Mouse (Mus musculus) embryo, embryonic 9.5 days (tissue): ENCODE measurements around the gene Hhip.

ENCODE experiments used
- DNase-seq: peaks from one replicate; pipeline ENCODE4 v3.0.0-alpha.2; 2017; ENCODE audit errors: extremely low spot score

Hhip gene

GRCm38 (mm10) chr8:80057198-80058174, at the start of gene Hhip:
Gene Hhip (minus strand): TSS chr8:80058006.
- DNase-seq = peak; percentile 77

- no peak for DNase-seq
Observed at GRCm38 (mm10) chr8:80087021-80087420, 29.2 kb upstream of the Hhip start.

DNA sequence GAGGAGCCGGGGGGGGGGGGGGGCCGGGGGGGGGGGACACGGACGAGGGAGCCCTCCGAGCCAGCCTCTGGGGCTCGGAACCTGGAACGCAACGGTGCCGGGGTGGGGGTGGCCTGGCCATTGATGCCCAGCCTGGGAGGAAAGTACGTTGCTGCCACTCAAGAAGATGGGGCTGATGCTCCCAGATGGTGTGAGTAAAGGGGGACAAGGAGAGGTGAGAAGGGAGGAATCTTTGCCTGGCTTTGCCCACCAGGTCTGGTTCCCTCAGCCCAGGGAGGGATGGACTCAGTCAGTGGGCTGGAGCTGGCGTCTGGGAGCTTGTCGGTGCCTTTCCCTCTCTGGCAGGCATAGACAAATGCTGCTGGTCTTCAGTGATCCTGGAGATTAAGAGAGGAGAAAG, 387 bp upstream of the Hhip start:
- DNase-seq = peak; percentile 42

DNA sequence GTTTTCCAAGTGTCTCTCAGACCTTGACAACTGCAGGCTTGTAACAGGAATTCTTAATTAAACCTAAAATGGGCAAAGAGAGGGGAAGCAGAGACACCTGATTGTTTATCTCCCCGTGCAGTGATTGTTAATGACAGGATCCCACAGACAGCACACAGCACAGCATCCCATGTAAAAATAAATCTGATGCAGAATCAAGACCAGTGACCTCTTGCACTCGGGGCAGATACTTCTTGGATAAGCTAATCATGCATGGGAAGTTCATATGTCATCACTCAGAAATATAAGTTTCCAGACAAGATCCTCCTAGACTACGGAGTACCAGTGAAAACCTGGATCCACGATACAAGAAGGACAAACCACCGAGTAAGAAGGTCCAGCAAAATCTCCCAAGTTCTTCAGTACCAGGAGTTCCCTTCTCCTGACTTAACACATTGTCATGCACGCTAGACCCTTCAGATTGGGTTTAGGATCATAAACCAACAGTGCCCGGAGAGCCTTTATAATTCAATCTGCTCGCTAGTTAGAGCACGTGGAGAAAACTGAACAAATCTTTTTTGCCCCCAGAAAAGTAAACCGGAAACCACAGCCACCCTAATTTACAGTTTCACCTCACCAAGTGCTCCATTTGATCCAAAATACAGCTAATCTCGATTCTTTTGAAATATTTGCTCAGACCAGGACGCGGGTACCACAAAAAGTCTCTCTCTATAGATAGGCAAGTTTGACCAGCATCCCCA, 1.3 kb downstream of the Hhip start:
- DNase-seq = no peak

DNA sequence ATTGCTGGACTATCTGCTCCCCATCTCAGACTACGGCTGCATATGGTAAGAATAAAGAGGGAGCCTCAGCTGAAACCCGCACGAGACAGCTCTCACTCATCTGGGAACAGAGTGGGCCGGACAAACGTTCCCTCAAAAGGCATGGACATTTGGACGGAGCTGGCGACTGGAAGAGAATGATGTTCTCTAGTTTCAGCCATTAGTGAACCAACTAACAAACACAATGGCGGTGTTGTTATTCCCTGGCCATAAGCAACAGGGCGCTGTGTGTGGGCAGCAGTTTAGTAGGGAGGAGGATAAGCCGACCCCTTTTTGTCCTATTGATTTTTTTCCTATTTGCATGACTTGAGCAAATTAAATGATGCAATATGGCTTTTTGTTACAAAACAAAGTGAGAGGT, 2.0 kb downstream of the Hhip start:
- peak; percentile 46 for DNase-seq

- DNase-seq = no peak
Observed at GRCm38 (mm10) chr8:80055094-80055493, 2.7 kb downstream of the Hhip start.

- peak; percentile 28 for DNase-seq
Observed at GRCm38 (mm10) chr8:80054216-80054615, 3.6 kb downstream of the Hhip start.

DNA sequence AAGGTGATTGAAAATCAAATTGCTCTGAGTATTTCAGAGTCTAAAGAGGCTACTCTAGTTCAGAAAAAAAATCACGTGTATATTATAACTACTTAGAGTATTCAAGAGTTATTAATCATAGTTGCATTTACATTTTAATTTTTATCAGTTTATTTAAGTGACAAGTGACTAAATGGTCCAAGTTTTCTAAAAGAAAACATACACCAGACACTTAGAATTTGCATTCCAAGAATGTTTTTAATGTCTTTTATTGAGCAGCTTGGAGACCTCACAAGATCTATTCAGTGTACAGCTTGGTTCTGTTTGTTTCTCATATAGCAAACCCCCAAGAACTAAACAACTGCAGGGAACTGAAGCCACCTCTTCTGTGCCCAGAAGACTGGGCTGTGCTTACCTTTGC, 5.0 kb downstream of the Hhip start:
- DNase-seq = no peak

DNA sequence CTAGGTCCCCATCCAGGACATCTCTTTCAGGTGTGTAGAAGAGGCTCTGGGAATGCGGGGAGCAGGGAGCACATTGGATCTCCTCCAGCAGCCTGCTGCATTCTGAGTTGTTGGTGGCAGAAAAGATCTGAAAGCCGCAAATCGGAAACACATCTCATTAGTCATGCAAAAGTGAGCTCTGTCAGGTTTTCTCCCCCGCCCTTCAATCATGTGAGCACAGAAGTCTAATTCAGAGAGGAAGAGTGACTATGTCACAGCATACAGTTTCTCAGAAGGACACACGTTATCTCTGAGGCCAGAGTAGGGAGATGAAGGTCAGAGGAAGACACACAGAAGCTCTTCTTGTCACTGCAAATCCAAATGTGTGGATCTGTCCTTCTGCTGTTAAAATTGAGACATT, 6.3 kb downstream of the Hhip start:
- DNase-seq = no peak

DNA sequence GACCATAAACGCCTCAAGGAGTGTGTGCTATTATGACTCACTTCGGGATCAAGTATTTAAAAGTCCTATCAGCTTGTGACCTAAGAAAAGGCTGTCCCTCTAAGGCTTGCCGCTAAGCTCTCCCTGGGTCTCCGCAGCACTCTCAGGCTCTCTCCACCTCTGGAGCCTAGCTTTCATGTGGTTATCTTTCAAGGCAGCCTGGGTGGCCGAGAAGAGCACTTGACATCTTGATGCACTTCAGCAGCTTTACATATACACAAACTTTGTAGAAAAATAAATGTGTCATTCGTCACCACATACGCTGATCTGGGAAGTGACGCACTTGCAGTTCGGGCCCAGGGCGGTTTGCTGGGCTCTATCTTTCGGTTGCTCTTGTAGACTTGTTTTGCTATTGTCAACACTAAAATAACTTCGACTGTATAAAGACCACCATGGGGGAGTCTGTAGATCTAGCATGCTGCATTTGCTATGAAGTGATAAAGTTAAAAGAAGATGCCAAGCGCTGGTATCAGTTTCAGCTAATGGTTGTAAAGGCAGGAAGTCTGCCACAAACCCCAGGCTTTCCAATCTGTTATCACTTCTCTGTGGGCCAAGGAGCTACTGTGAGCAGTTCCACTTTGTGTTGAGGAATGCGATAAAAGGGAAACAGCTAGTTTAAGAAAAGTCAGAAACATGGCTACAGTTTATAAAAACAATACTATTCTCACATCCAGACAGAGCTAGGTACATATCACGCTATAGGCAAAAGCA, 8.4 kb downstream of the Hhip start:
- DNase-seq = no peak

GRCm38 (mm10) chr8:80048256-80048655, 9.6 kb downstream of the Hhip start:
- no peak for DNase-seq

- DNase-seq = peak; percentile 13
Observed at GRCm38 (mm10) chr8:80037644-80038253, 20.1 kb downstream of the Hhip start.

DNA sequence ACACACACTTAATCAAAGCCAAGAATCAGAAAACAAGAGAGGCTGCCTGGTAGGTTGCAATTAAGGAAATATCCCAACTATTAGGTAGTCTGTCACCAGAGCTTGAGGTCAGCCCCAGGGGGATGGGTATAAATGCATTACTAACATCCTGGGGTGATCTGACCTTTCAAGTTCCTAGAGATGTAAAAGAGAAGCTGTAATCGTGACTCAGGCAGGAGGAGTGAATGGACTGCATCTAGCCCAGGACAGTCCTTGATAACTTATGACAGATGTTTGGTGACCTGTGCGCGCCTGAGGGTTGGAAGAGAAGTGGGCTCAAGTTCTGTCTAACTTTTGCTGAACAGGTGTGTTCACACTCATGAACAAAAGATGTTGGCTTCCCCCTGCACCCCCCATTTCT, 25.2 kb downstream of the Hhip start:
- peak; percentile 50 for DNase-seq

DNA sequence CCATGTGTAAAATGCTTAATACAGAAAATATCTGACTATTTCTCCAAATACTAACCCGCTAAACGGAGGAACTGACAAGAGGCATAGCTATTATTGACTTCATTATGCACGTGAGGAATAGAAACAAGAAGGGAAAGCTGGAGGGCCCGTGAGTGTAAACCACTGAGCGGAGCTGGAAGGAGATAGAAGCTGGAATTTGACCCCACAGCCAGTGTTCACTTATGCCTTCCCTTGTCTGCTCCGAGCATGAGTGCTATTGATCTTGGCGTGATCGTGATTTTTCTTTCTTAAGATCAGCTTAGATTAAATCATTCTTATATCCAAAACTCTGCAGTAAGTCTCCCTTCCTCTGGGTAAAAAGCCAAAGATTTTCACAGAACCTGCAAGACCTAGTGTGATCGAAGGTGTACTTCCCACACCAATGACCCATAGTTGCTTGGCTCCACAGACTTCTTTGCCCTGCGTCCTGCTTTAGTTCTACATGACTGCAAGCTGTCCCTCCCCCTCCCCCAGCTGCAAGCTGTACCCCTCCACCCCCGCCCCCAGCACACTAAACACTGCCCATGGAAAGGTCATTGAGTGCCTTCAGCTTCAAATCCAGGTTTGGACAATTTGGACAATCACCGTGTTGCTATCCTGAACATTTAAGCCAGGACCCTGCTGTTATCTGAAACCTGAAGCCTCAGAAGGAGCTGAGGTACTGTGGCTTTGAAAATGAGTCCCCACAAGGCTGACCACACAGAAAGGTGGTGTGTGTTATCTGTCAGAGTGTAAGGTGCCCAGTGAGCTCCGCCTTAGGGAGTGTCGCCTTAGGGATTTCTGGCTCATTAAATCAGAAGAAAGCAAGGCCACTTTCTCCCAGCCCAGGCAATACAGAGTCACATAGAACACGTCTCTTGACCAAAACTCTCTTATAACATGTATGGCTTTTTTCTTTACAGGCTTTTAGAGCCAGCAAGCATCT, 26.2 kb downstream of the Hhip start:
- DNase-seq = peak; percentile 39

DNA sequence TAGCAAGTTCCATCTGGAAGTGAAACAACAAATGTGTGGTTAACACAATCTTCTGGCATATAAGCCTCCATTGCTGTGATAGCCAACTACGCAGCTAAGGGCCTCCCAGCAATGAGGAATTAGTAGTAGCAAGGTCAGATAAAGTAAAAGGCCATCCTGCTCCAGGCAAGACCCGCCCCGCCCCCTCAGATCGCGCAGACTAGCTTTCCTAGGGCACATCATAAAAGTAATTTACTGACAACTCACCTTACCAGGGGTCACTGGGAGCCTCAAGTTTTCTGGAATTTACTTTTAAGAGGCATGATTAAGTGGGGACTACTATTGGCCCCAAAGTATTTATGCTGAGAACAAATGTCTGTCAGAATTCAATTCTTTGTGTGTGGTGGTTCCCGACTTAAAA, 28.2 kb downstream of the Hhip start:
- DNase-seq = no peak

DNA sequence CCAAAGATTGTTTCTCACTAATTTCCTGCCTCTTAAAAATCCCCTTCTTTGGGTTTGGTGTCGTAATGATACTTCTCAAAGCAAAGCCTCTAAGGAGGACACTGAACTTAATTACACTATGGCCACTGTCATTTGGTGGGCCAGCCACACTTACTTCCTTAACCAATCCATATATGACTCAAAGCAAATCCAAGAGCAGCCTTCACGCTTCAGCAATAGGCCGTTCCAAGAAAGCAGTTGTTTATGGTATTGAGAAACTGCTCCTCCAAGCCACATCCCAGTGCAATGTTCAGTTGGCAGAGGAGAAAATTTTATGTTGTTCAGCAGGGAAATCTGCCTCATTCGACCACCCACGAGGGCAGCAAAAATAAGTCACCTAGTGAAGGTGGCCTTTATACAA, 37.3 kb downstream of the Hhip start:
- DNase-seq = no peak

GRCm38 (mm10) chr8:80015818-80016217, 42.0 kb downstream of the Hhip start:
- DNase-seq = no peak

DNA sequence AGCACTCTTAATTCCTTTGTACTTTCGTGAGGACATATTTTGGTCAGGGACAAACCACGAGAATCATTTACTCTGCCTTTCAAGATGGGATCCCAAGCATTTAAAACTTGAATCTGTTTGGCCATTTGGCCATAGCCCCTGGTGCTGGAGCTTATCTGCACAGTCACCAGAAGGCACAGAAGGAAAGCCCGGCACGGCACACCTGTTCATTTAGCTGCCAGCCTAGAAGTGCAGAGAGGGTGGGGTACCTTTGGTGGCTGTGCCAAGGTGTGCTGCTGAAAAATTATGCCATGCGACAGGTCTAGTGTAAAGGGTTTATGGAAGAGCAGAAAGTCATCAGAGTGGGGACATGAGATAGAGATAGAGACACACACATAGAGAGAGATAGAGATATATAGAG, 53.4 kb downstream of the Hhip start:
- DNase-seq = no peak

- no peak for DNase-seq
Observed at GRCm38 (mm10) chr8:80002313-80002712, 55.5 kb downstream of the Hhip start.

GRCm38 (mm10) chr8:79995075-79995474, 62.7 kb downstream of the Hhip start:
- DNase-seq = no peak

DNA sequence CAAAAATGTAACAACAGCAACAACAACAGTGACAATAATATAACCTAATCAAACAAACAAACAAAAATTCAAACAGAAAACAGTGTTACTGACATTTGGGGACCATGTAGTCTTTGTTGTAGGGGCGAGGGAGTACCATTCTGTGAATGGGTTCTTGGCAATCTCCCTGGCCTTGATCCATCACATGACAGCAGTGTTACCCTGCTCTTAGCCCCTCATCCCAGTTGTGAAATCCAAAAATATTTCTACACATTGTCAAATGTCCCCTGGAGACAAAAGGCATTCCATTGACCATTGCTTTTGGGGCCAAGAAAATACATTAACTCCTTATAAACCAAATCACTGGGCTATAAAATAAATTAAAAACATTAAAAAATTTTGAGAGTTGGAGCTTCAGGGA, 64.3 kb downstream of the Hhip start:
- DNase-seq = no peak
